Mouse (Mus musculus): ENCODE data around the gene Tm2d3. TPM values are rescaled to one million over a fixed set of nuclear protein-coding genes. Genes with fewer than 3 reads are reported as not detected.

Gene Tm2d3
- 10 to 100 TPM; 41.9 to 44.3 TPM for total RNA-seq (2021)
- long read RNA-seq, experiment 1, transcript Tm2d3-201 (5 exons, 908 nt), result major isoform, 44 of 60 reads
- long read RNA-seq, experiment 1, partial matches to known transcripts, result 1 of 60 reads
- long read RNA-seq, experiment 1, other reads (novel, unspliced or antisense), result 11 of 60 reads
- long read RNA-seq, experiment 2, transcript Tm2d3-201 (5 exons, 908 nt), result major isoform, 38 of 74 reads
- long read RNA-seq, experiment 2, transcript Tm2d3-203 (6 exons, 1,003 nt), result minor isoform, 9 of 74 reads
- long read RNA-seq, experiment 2, partial matches to known transcripts, result 4 of 74 reads
- long read RNA-seq, experiment 2, other reads (novel, unspliced or antisense), result 23 of 74 reads

DNA sequence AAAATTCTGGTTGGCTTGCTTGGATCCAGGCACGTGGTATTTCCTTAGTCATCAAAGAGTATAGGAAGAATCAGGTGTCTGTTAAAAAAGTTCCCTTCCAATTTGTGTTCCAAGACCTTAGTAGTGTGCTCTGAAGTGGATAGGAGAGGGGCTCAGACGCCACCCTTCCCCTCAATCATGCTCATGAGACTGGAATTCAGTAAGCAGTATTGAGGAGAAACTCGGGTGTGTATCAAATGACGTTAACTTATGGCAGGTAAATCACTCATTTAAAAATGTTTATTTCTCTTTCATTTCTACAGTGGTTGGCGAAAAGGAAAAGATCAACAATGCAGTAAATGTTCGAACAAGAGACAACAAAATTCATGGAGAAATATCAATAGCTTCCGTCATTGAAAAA is at the start of gene Tm2d3:
Gene Tm2d3, plus strand, starts transcription at position 301 of the 400 bp plus-strand sequence.
- no peak for DNase-seq (ENCODE audit: low spot score in 2 of 2)

GRCm38 (mm10) chr7:65642371-65643304 is 48.3 kb upstream of the Tm2d3 start:
- no peak for DNase-seq (ENCODE audit: low spot score in 2 of 2)

DNA sequence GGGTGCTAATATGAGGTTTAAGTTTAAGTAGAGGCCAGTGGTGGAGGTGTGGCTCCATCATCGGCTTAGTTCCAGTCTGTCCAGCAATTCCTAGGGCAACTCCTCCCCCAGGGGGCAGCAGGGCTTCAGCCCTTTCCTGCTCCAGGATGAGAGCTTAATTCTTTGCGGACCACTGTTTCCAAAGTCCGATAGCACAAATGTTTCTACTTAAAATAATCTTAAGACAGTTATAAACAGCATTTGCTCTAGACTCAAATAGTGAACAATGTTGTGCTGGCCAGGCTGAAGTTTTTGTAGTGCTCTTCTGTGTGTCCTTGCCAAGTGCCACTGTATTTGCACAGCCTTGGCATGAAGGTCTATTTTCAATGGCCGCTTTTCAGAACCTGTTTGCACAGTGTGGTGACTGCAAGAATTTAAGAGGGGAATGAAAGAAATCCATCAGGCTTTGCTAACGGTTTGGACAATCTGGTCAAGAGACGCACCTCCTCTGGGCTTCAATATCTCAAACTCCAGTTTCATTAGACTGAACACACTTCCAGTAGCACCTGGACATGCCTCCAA is 47.0 kb upstream of the Tm2d3 start:
- DNase-seq (ENCODE audit: low spot score in 2 of 2), result no peak

DNA sequence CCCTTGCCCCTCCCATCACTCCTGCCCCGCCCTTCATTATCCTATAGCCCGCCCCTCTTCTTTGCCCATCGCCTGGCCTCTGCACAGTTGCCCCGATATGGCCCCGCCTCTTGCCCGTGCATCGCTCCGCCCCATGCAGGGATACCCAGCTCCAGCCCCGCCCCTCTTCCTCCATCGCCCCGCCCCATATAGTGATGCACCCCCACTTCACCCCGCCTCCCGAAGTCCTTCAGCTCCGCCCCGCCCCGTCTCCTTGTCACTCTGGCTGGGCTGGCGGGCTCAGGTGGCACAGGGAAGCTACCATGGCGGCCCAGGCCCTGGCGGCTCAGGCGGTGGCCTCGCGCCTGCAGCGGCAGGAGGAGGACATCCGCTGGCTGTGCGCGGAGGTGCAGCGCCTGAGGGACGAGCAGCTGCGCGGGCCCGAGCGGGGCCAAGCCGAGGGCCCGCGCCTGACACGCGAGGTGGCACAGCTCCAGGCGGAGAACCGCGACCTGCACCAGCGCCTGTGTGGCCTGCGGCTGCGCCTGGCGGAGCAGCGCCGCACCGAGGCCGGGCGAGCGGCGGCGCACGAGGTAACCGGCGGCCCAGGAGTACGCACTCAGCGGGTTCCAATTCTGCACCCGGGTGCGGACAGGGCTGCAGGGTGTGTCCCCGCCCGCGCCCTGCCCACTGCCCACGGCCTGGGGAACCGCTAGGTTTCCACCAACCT is 46.2 kb upstream of the Tm2d3 start, which contains the start of gene Tarsl2:
Gene Tarsl2, plus strand, starts transcription at position 256 of the 709 bp plus-strand sequence.
- peak; percentile 86 to 98 for DNase-seq (ENCODE audit: low spot score in 2 of 2)

DNA sequence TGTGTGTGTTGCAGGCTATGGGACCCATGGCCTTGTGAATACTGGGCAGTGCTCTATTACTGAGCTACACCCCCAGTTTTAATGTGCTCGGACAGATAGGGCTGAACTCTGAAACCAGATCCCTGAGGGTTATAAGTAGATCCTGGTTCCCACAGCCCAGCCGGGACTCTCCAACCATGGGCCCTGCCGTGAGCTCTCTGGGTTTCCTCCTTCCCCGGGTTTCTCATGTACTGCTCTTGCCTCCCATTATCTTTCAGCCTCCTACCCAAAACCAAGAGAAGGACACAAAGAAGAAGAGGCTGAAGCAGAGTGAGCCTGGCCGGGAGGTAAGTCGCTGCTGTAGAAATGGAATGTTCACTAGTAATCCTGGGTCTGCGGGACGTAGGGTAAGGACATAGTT is 45.0 kb upstream of the Tm2d3 start:
- DNase-seq (ENCODE audit: low spot score in 2 of 2), result no peak

DNA sequence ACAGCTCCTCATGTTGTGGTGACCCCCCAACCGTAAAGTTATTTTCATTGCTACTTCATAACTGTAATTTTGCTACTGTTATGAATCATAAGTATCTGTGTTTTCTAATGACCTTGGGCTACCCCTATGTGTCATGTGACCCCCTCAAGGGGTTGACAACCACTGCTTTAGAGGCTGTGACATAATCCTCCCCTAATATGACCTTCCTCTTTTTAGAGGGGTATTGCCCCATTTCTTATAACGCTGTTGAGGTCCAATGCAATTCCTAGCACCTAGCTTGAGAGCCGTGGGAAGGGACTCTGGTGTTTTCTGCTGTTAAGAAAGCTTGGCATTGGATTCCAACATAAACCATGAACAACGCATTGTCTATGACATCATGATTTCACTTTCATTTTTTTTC is 40.3 kb upstream of the Tm2d3 start:
- DNase-seq (ENCODE audit: low spot score in 2 of 2), result no peak

DNA sequence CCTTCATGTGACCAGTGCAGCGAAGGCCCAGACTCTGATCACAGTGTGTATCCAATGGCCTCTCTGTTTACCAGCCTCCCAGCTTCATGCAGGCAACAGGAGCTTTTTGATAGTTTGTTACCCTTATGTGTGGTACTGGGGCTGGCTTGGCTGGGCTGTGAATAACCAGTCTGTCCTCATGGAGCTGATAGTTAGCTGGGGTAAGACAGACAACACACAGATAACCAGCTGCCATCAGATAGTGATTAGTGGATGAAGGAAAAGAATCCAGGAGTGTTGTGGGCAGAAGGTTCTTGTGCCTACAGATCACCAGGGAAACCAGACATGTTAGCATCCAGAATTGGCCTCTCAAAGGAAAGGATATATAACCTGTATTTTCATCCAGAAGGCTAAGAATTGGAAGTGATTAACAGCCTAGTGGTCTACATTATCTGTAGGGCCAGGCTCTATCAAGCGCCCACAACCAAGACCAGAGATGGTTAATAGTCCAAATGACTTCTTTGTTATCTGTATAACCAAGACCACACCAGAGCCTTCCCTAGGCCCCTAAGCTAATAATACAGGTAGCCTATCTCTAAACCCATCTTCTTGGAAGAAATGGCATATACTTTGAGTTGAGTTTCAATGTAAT is 33.4 kb upstream of the Tm2d3 start:
- DNase-seq (ENCODE audit: low spot score in 2 of 2), result no peak

DNA sequence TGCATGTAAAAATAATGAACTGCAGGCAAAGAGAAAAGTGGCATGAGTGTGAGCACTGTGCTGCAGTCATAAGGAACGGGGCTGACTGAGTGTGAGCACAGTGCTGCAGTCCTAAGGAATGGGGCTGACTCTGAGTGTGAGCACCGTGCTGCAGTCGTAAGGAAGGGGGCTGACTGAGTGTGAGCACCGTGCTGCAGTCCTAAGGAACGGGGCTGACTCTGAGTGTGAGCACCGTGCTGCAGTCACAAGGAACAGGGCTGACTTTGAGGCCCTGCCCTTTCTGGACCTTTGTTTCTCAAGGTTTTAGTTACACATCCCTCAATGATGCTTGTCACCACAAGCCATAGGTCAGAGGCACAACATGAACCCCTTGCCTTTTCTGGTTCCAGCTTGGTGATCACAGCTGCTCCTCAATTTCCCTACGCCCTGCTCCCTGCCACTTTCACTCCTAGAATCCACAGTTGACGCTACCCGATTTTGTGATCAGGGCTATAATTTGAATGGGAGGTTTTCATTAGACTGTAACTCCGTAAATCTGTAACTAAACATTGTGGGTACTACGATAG is 27.7 kb upstream of the Tm2d3 start:
- DNase-seq (ENCODE audit: low spot score in 2 of 2), result no peak

DNA sequence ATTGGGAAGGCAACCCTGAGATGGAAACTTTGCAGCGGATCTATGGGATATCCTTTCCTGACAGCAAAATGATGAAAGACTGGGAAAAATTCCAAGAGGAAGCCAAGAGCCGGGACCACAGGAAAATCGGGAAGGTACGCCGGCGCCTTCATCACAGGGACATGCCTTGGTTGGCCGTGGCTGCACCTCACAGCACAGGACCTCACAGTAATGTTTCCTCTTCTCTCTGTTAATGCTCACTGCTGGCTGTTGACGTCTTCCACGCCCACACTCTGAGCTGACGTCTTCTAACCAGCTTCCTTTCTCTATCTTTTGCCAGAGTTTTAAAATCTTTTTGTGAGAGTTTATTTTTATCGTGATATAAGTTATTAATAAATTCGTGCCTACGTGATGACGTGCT is 27.1 kb upstream of the Tm2d3 start:
- no peak for DNase-seq (ENCODE audit: low spot score in 2 of 2)

- DNase-seq (ENCODE audit: low spot score in 2 of 2), result no peak
These were observed 23.5 kb upstream of the Tm2d3 start for GRCm38 (mm10) chr7:65667491-65667890.

DNA sequence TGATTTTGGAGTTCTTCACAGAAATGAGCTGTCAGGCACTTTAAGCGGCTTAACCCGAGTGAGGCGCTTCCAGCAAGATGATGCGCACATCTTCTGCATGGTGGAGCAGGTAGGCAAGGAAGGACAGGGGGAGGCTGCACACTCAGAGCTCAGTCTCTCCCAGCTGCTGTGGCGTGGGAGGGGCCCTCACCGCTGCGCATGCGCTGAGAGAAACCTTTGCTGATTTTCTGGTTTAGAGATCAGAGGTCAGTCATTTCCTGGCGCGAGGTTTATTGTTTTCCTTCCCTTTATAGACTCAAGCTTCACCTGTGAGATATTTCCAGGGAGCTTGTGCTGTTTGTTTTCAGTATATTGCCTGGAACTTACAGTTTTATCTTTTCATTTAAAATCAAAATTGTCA is 12.9 kb upstream of the Tm2d3 start:
- no peak for DNase-seq (ENCODE audit: low spot score in 2 of 2)

DNA sequence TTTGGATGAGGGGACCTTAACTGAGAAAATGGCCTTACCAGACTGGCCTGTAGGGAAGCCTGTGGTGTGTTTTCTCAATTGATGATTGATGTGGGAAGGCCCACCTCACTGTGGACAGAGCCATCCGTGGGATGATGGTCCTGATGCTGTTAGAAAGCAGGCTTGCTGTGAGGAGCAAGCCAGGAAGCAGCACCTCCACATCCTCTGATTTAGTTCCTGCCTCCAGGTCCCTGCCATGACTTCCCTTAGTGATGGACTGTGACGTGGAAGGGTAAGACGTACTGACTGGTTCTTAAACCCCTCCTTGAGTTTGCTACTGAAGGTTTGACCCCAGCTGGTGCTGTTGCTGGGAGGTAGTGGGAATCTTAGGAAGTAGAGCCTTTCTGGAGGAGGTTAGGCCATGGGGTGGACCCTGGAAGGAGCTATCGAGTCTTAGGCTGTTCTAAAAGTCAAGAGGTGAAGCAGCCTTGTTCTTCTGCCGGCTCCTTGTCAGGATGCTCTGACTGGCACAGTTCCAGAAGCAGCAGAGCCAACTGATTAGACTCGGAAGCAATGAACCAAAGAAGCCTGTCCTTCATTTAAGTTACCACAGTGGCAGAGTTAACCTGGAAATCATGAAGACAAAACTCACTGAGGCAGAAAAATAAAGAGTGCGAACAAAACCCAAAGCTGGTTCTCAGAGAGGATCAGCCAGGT is 11.9 kb upstream of the Tm2d3 start:
- no peak for DNase-seq (ENCODE audit: low spot score in 2 of 2)

GRCm38 (mm10) chr7:65681166-65681565 is 9.8 kb upstream of the Tm2d3 start:
- no peak for DNase-seq (ENCODE audit: low spot score in 2 of 2)

DNA sequence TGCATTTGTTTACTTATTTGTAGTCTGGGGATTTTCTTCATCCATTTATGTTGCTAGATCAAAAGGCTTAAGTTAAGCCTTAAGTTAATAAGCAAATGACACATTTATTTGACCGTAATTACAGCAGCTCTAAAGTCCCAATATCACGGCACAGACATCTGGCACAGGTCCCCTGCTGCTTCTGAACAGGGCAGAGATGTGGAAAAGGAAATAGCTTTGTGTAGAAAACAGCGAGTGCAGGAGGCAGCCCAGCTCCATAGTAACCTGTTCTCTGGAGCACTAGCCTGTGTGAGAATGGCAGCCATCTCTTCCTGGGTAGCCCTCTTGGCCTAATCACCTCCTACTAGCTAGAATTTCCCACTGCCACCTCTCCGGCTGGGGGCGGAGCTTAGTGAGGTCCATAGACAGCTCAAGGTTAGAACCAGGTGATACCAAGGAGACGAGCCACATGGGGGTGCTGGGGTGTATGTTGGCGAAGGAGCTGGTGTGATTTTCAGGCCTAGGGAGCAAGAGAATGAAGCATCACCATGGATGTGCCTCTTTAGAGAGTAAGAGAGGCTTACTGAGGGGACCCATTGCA is 6.6 kb upstream of the Tm2d3 start:
- no peak for DNase-seq (ENCODE audit: low spot score in 2 of 2)

- DNase-seq (ENCODE audit: low spot score in 2 of 2), result no peak
These were observed 4.3 kb upstream of the Tm2d3 start for GRCm38 (mm10) chr7:65686664-65687063.

GRCm38 (mm10) chr7:65691929-65692605 is 1.1 kb downstream of the Tm2d3 start:
- DNase-seq (ENCODE audit: low spot score in 2 of 2), result no peak

GRCm38 (mm10) chr7:65692883-65693282 is 1.9 kb downstream of the Tm2d3 start:
- DNase-seq (ENCODE audit: low spot score in 2 of 2), result no peak

DNA sequence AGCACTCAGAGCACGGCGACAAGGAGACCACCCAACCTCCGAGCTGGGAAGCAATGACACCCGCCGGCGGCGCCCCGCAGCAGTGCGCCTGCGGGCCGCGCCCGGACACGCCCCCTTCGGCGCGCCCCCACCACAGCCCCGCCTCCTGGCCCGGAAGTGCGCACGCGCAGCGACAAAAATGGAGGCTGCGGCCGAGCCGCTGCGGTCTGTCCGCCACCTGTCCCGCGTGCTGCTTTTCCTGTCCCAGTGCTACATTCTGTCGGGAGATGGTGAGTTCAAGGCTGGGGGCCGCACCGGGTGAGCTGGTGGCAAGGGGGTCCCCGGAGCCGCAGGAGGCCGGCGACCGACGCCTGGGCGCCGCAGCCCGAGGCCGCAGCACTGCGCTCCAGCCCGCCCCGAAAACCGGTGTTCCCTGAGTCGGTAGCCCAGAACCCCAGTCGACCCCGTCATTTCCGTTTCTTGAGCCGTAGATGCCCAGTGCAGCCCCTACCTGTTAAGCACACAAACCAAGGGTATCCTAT is 2.4 kb downstream of the Tm2d3 start:
- DNase-seq (ENCODE audit: low spot score in 2 of 2), result peak; percentile 75 to 77

DNA sequence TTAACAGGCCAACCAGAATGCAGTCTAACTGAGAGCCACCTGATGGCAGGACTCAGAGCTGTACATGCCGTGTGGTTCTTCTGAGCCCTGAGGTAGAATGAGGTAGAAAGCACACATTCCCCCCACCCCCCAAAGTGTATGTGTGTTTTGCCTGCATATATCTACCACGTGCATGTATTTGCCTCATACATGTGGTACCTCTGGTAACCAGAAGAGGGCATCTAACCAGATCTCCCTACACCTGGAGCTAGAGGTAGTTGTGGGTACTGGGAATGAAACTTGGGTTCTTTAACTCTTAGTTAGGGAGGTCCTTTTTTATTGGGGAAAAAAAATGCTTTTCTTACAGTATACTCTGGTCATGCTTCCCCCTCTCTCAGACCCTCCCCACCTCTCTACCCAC is 5.5 kb downstream of the Tm2d3 start:
- no peak for DNase-seq (ENCODE audit: low spot score in 2 of 2)

Data from adrenal gland, postnatal 4 days (tissue).